Mouse (Mus musculus): ENCODE data around the gene Atic. TPM values are rescaled to one million over a fixed set of nuclear protein-coding genes. Genes with fewer than 3 reads are reported as not detected.

Atic gene
- polyA plus RNA-seq, 2 experiments: 56.0 to 67.8 TPM

GRCm38 (mm10) chr1:71580408-71580807 lies 23.5 kb downstream of the Atic start:
- no peak for TF ChIP-seq POLR2A (IDR thresholded peaks at IDR 0.05; ENCODE audit: borderline replicate concordance, extremely low read depth, insufficient read depth, insufficient read length)
- Histone ChIP-seq H3K9ac (ENCODE audit: low read depth, low read length, severe bottlenecking) (no peak overlapping the region), H3K4me3 (replicated peaks; ENCODE audit: low read length) (no peak overlapping the region), H3K27me3 (ENCODE audit: control insufficient read depth, insufficient read depth, low read length) (no peaks in the 10 kb centered on the region), H3K4me2 (replicated peaks; ENCODE audit: low read depth, low read length, severe bottlenecking) (no peak overlapping the region), H3K36me3 (ENCODE audit: control insufficient read depth, insufficient read depth, low read length) (peaks cover 69% of the 10 kb centered on the region), H3K9me3 (ENCODE audit: control insufficient read depth, low read length) (no peaks in the 10 kb centered on the region), H3K27ac (replicated peaks; ENCODE audit: low read depth, low read length) (no peak overlapping the region), H3K4me1 (ENCODE audit: control insufficient read depth, insufficient read depth, low read length) (no peaks in the 10 kb centered on the region)
- ATAC-seq (ENCODE audit: low FRiP score, low read depth): no peak
- WGBS: 91% methylated on average over 12 of the region's 12 CpGs
- no peak for DNase-seq (ENCODE audit: low spot score)

GRCm38 (mm10) chr1:71583302-71583701 lies 26.4 kb downstream of the Atic start:
- Histone ChIP-seq H3K4me2 (replicated peaks; ENCODE audit: low read depth, low read length, severe bottlenecking) (no peak overlapping the region), H3K27me3 (ENCODE audit: control insufficient read depth, insufficient read depth, low read length) (no peaks in the 10 kb centered on the region), H3K4me1 (ENCODE audit: control insufficient read depth, insufficient read depth, low read length) (no peaks in the 10 kb centered on the region), H3K4me3 (replicated peaks; ENCODE audit: low read length) (no peak overlapping the region), H3K36me3 (ENCODE audit: control insufficient read depth, insufficient read depth, low read length) (peaks cover 70% of the 10 kb centered on the region), H3K9me3 (ENCODE audit: control insufficient read depth, low read length) (no peaks in the 10 kb centered on the region), H3K9ac (ENCODE audit: low read depth, low read length, severe bottlenecking) (no peak overlapping the region), H3K27ac (replicated peaks; ENCODE audit: low read depth, low read length) (no peak overlapping the region)
- WGBS: 92% methylated on average over 8 of the region's 8 CpGs
- TF ChIP-seq POLR2A (IDR thresholded peaks at IDR 0.05; ENCODE audit: borderline replicate concordance, extremely low read depth, insufficient read depth, insufficient read length): no peak
- ATAC-seq (ENCODE audit: low FRiP score, low read depth) (no peak), DNase-seq (ENCODE audit: low spot score) (no peak)

DNA sequence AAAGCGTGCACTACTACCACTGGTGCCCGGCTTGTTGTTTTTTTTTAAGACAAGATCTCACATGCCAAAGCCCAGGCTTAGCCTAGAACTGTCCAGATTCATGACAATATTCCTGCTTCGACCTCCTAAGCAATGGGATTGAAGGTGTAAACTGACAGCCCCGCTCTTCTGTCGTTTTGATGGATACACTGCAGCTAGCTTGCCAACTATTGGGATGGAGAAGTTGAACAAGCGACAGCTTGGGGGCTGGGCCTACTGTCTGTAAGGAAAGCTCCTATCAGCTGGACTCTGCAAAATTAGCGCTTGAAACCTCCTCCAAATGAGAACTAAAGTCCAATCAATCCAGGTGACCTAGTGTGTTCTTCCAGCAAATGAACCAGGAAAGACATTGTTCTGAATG lies 26.9 kb downstream of the Atic start:
- no peak for ATAC-seq (ENCODE audit: low FRiP score, low read depth)
- H3K4me3 ChIP-seq (replicated peaks; ENCODE audit: low read length): no peak overlapping the region
- 85% methylated on average over 7 of the region's 7 CpGs for WGBS
- no peak overlapping the region for H3K9ac ChIP-seq (ENCODE audit: low read depth, low read length, severe bottlenecking)
- no peak overlapping the region for H3K4me2 ChIP-seq (replicated peaks; ENCODE audit: low read depth, low read length, severe bottlenecking)
- H3K27ac ChIP-seq (replicated peaks; ENCODE audit: low read depth, low read length): no peak overlapping the region
- no peak for DNase-seq (ENCODE audit: low spot score)
- no peaks in the 10 kb centered on the region for H3K27me3 ChIP-seq (ENCODE audit: control insufficient read depth, insufficient read depth, low read length)
- no peaks in the 10 kb centered on the region for H3K4me1 ChIP-seq (ENCODE audit: control insufficient read depth, insufficient read depth, low read length)
- H3K36me3 ChIP-seq (ENCODE audit: control insufficient read depth, insufficient read depth, low read length): peaks cover 70% of the 10 kb centered on the region
- no peaks in the 10 kb centered on the region for H3K9me3 ChIP-seq (ENCODE audit: control insufficient read depth, low read length)
- TF ChIP-seq POLR2A (IDR thresholded peaks at IDR 0.05; ENCODE audit: borderline replicate concordance, extremely low read depth, insufficient read depth, insufficient read length): no peak

DNA sequence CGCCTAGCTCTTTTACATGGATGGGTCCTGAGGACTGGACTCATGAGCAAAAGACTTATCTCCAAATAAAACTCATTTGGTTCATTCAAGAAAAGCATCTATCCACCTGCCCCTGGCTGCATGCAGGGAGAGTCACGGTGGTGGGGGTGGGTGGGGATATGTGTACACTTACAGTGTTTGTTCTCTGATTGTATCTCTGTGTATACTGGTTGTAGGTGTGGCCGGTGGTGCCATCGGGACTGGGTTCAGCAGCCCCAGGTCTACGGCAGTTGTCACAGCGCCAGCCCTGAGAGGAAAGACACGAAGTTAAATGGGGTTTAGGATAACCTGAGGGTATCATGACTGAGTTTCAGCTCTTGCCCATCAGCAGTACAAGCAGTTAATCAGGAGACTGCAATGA lies 29.7 kb downstream of the Atic start:
- WGBS: 94% methylated on average over 7 of the region's 7 CpGs
- H3K36me3 ChIP-seq (ENCODE audit: control insufficient read depth, insufficient read depth, low read length): peaks cover 77% of the 10 kb centered on the region

DNA sequence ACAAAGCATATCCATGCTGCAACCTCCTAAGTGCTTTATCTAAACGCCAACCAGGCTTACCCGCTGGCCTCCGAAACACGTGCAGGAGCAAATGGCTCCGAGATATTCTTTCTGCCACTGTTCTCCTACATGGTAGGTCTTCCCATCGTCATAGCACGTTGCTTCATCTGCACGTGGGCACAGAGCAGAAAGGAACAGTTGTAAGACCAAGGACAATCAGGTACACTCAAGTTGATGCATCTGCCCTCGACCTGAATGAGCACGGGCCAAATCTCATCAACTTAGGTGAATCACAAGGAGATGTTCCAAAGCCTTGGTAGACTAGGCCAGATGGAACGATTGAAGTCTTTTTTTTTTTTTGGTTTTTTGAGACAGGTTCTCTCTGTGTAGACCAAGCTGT lies 33.1 kb downstream of the Atic start:
- TF ChIP-seq POLR2A (IDR thresholded peaks at IDR 0.05; ENCODE audit: borderline replicate concordance, extremely low read depth, insufficient read depth, insufficient read length): no peak
- Histone ChIP-seq H3K9me3 (ENCODE audit: control insufficient read depth, low read length) (no peaks in the 10 kb centered on the region), H3K4me1 (ENCODE audit: control insufficient read depth, insufficient read depth, low read length) (no peaks in the 10 kb centered on the region), H3K4me2 (replicated peaks; ENCODE audit: low read depth, low read length, severe bottlenecking) (no peak overlapping the region), H3K4me3 (replicated peaks; ENCODE audit: low read length) (no peak overlapping the region), H3K27ac (replicated peaks; ENCODE audit: low read depth, low read length) (no peak overlapping the region), H3K36me3 (ENCODE audit: control insufficient read depth, insufficient read depth, low read length) (peaks cover 96% of the 10 kb centered on the region), H3K27me3 (ENCODE audit: control insufficient read depth, insufficient read depth, low read length) (no peaks in the 10 kb centered on the region), H3K9ac (ENCODE audit: low read depth, low read length, severe bottlenecking) (no peak overlapping the region)
- ATAC-seq (ENCODE audit: low FRiP score, low read depth) (no peak), DNase-seq (ENCODE audit: low spot score) (no peak)
- WGBS: 95% methylated on average over 11 of the region's 11 CpGs

More for the DNA sequence above, 29.7 kb downstream of the Atic start:
- H3K4me2 ChIP-seq (replicated peaks; ENCODE audit: low read depth, low read length, severe bottlenecking): no peak overlapping the region
- no peaks in the 10 kb centered on the region for H3K9me3 ChIP-seq (ENCODE audit: control insufficient read depth, low read length)
- no peak overlapping the region for H3K27ac ChIP-seq (replicated peaks; ENCODE audit: low read depth, low read length)
- H3K9ac ChIP-seq (ENCODE audit: low read depth, low read length, severe bottlenecking): no peak overlapping the region
- DNase-seq (ENCODE audit: low spot score) (no peak), ATAC-seq (ENCODE audit: low FRiP score, low read depth) (no peak)
- no peak overlapping the region for H3K4me3 ChIP-seq (replicated peaks; ENCODE audit: low read length)
- H3K27me3 ChIP-seq (ENCODE audit: control insufficient read depth, insufficient read depth, low read length): no peaks in the 10 kb centered on the region
- no peaks in the 10 kb centered on the region for H3K4me1 ChIP-seq (ENCODE audit: control insufficient read depth, insufficient read depth, low read length)
- TF ChIP-seq POLR2A (IDR thresholded peaks at IDR 0.05; ENCODE audit: borderline replicate concordance, extremely low read depth, insufficient read depth, insufficient read length): no peak

GRCm38 (mm10) chr1:71593184-71593583 lies 36.2 kb downstream of the Atic start:
- 92% methylated on average over 9 of the region's 9 CpGs for WGBS
- ATAC-seq (ENCODE audit: low FRiP score, low read depth) (no peak), DNase-seq (ENCODE audit: low spot score) (no peak)
- Histone ChIP-seq H3K27me3 (ENCODE audit: control insufficient read depth, insufficient read depth, low read length) (no peaks in the 10 kb centered on the region), H3K36me3 (ENCODE audit: control insufficient read depth, insufficient read depth, low read length) (peaks cover 95% of the 10 kb centered on the region), H3K4me2 (replicated peaks; ENCODE audit: low read depth, low read length, severe bottlenecking) (no peak overlapping the region), H3K27ac (replicated peaks; ENCODE audit: low read depth, low read length) (no peak overlapping the region), H3K4me3 (replicated peaks; ENCODE audit: low read length) (no peak overlapping the region), H3K9ac (ENCODE audit: low read depth, low read length, severe bottlenecking) (no peak overlapping the region), H3K4me1 (ENCODE audit: control insufficient read depth, insufficient read depth, low read length) (no peaks in the 10 kb centered on the region), H3K9me3 (ENCODE audit: control insufficient read depth, low read length) (no peaks in the 10 kb centered on the region)
- TF ChIP-seq POLR2A (IDR thresholded peaks at IDR 0.05; ENCODE audit: borderline replicate concordance, extremely low read depth, insufficient read depth, insufficient read length): no peak
